Mouse (Mus musculus) lung, adult 2 months (tissue): ENCODE data around the gene Mecom. TPM values are rescaled to one million over a fixed set of nuclear protein-coding genes. Genes with fewer than 3 reads are reported as not detected.
A peak's percentile ranks its signal among the peaks of the same experiment; 100 is the strongest.

Experiments
- DNase-seq: peaks from one replicate; pipeline ENCODE4 v3.0.0; 2022
- H3K4me1 ChIP-seq: fragments of 200-500 bp; 2 replicates; pipeline ENCODE4 v1.6.1; 2011; ENCODE audit warnings: low read length; ENCODE audit not compliant: control insufficient read depth, insufficient read depth
- H3K4me3 ChIP-seq: fragments of 200-500 bp; replicated peaks from 2 replicates; pipeline ENCODE3; 2011; ENCODE audit warnings: low read depth, mild to moderate bottlenecking, control low read depth, low read length; ENCODE audit errors: extremely low read depth
- CTCF ChIP-seq: fragments of 200-500 bp; IDR thresholded peaks from 2 replicates; pipeline ENCODE4 v1.5.1; 2011; ENCODE audit warnings: mild to moderate bottlenecking, low read length, control low read depth; ENCODE audit not compliant: insufficient read depth
- POLR2A ChIP-seq: fragments of 200-500 bp; IDR thresholded peaks from 2 replicates; pipeline ENCODE4 v1.6.1; 2011; ENCODE audit warnings: low read depth, mild to moderate bottlenecking, control low read depth, low read length, borderline replicate concordance; ENCODE audit errors: extremely low read depth
- WGBS: fragments of 180-500 bp; shearing (Covaris S2); methylation state at CpG from one replicate; pipeline ENCODE4 v1.1.7; 2018; 5-methylcytosine and 5-hydroxymethylcytosine counted together
- polyA plus RNA-seq: library from polyadenylated mRNA; depleted of rRNA; stranded (reverse); fragments of >200 nt; gene quantifications from 2 replicates; pipeline ENCODE4 v1.2.3, GENCODE M21; 2012

The Mecom gene
- polyA plus RNA-seq, 1 experiment, result 16.0 TPM

- H3K4me1 ChIP-seq, result no peaks in the 10 kb centered on the region; the same call in 1 of the 2 replicates
- DNase-seq, result no peak
- WGBS, result 84% methylated on average over 7 of the region's 7 CpGs
- TF ChIP-seq CTCF (no peak), POLR2A (no peak)
- no peak overlapping the region for H3K4me3 ChIP-seq
Measured at GRCm38 (mm10) chr3:30060058-30060457, 487.8 kb downstream of the Mecom start.

- no peak for DNase-seq
- H3K4me3 ChIP-seq, result no peak overlapping the region
- no peaks in the 10 kb centered on the region; the same call in 1 of the 2 replicates for H3K4me1 ChIP-seq
- 70% methylated on average over 4 of the region's 4 CpGs for WGBS
- no peak for TF ChIP-seq POLR2A
- no peak for TF ChIP-seq CTCF
Measured at GRCm38 (mm10) chr3:30059615-30060014, 488.2 kb downstream of the Mecom start.

- Histone ChIP-seq H3K4me3 (no peak overlapping the region), H3K4me1 (peaks cover 3% of the 10 kb centered on the region; the same call in 1 of the 2 replicates)
- no peak for TF ChIP-seq CTCF
- TF ChIP-seq POLR2A, result no peak
- DNase-seq, result no peak
- 93% methylated on average over 6 of the region's 6 CpGs for WGBS
Measured at GRCm38 (mm10) chr3:30051287-30051686, 496.5 kb downstream of the Mecom start.

- DNase-seq, result no peak
- 61% methylated on average over 5 of the region's 5 CpGs for WGBS
- Histone ChIP-seq H3K4me1 (peaks cover 3% of the 10 kb centered on the region; the same call in 1 of the 2 replicates), H3K4me3 (no peak overlapping the region)
- no peak for TF ChIP-seq CTCF
- no peak for TF ChIP-seq POLR2A
Measured at GRCm38 (mm10) chr3:30050795-30051194, 497.0 kb downstream of the Mecom start.

- DNase-seq, result no peak
- WGBS, result 54% methylated on average over 5 of the region's 5 CpGs
Measured at GRCm38 (mm10) chr3:30048792-30049191, 499.0 kb downstream of the Mecom start.

GRCm38 (mm10) chr3:30048157-30048556 lies 499.7 kb downstream of the Mecom start:
- no peak overlapping the region for H3K4me3 ChIP-seq
- no peak for DNase-seq
- TF ChIP-seq POLR2A, result no peak
- no peak for TF ChIP-seq CTCF
- H3K4me1 ChIP-seq, result peaks cover 3% of the 10 kb centered on the region; the same call in 1 of the 2 replicates
- WGBS, result 65% methylated on average over 4 of the region's 4 CpGs

More at GRCm38 (mm10) chr3:30048792-30049191, 499.0 kb downstream of the Mecom start:
- peaks cover 3% of the 10 kb centered on the region; the same call in 1 of the 2 replicates for H3K4me1 ChIP-seq
- no peak for TF ChIP-seq POLR2A
- no peak for TF ChIP-seq CTCF
- H3K4me3 ChIP-seq, result no peak overlapping the region

- DNase-seq, result no peak
- Histone ChIP-seq H3K4me3 (no peak overlapping the region), H3K4me1 (no peaks in the 10 kb centered on the region)
- no peak for TF ChIP-seq CTCF
- no peak for TF ChIP-seq POLR2A
- 72% methylated on average over 3 of the region's 3 CpGs for WGBS
Measured at GRCm38 (mm10) chr3:30043525-30043924, 504.3 kb downstream of the Mecom start.

- no peak for TF ChIP-seq POLR2A
- WGBS, result 48% methylated on average over 3 of the region's 3 CpGs
- Histone ChIP-seq H3K4me3 (no peak overlapping the region), H3K4me1 (no peaks in the 10 kb centered on the region)
- DNase-seq, result no peak
Measured at GRCm38 (mm10) chr3:30038545-30038944, 509.3 kb downstream of the Mecom start.

- WGBS, result 74% methylated on average over 13 of the region's 13 CpGs
- H3K4me1 ChIP-seq, result no peaks in the 10 kb centered on the region
- H3K4me3 ChIP-seq, result peak overlapping the region; percentile 13
- DNase-seq, result peak; percentile 28
- no peak for TF ChIP-seq CTCF
- TF ChIP-seq POLR2A, result no peak
Measured at GRCm38 (mm10) chr3:30019961-30020360, 527.8 kb downstream of the Mecom start.

- Histone ChIP-seq H3K4me3 (no peak overlapping the region), H3K4me1 (no peaks in the 10 kb centered on the region)
- no peak for DNase-seq
- TF ChIP-seq POLR2A (no peak), CTCF (no peak)
- WGBS, result 58% methylated on average over 8 of the region's 8 CpGs
Measured at GRCm38 (mm10) chr3:30019411-30019810, 528.4 kb downstream of the Mecom start.
